Mouse (Mus musculus) MEL (cell line): ENCODE data around the gene Fcgr3.

Experiments
- CTCF ChIP-seq, 3 experiments: IDR thresholded peaks in 2 of 3; conservative IDR thresholded peaks in 1 of 3; 2 replicates each; pipeline ENCODE4 v1.5.1; 2011 to 2012; ENCODE audit warnings: low read length in 3 of 3, low read depth in 2 of 3, mild to moderate bottlenecking in 2 of 3, improper control_type of control experiment in 1 of 3, inconsistent platforms in 1 of 3, mixed read lengths in 1 of 3, moderate library complexity in 1 of 3; ENCODE audit not compliant: control insufficient read depth in 1 of 3, insufficient read depth in 1 of 3, poor library complexity in 1 of 3, severe bottlenecking in 1 of 3
- EP300 ChIP-seq, 2 experiments: IDR thresholded peaks; 2 replicates each; pipeline ENCODE4 v1.6.1; 2011; ENCODE audit warnings: improper control_type of control experiment in 2 of 2, low read length in 2 of 2, low read depth in 1 of 2, mild to moderate bottlenecking in 1 of 2
- ETS1 ChIP-seq: IDR thresholded peaks from 2 replicates; pipeline ENCODE4 v1.6.1; 2012; ENCODE audit warnings: low read depth, mild to moderate bottlenecking, inconsistent platforms, low read length, improper control_type of control experiment, moderate library complexity
- MAX ChIP-seq: IDR thresholded peaks from 2 replicates; pipeline ENCODE4 v1.6.1; 2011; ENCODE audit warnings: low read length, improper control_type of control experiment
- MYB ChIP-seq: IDR thresholded peaks from 2 replicates; pipeline ENCODE4 v1.6.1; 2011; ENCODE audit warnings: mild to moderate bottlenecking, low read depth, low read length, improper control_type of control experiment
- NRF1 ChIP-seq: IDR thresholded peaks from 2 replicates; pipeline ENCODE4 v1.6.1; 2014; ENCODE audit warnings: low read depth, mild to moderate bottlenecking, inconsistent platforms, low read length, improper control_type of control experiment, moderate library complexity; ENCODE audit not compliant: poor library complexity, insufficient read depth, severe bottlenecking
- POLR2A ChIP-seq, 2 experiments: IDR thresholded peaks; 2 replicates each; pipeline ENCODE4 v1.6.1; 2011 to 2012; ENCODE audit warnings: low read length in 2 of 2, mild to moderate bottlenecking in 2 of 2, control low read depth in 1 of 2, improper control_type of control experiment in 1 of 2, low read depth in 1 of 2, moderate library complexity in 1 of 2; ENCODE audit not compliant: control insufficient read depth in 1 of 2, insufficient read depth in 1 of 2, poor library complexity in 1 of 2
- POLR2AphosphoS2 ChIP-seq: IDR thresholded peaks from 2 replicates; pipeline ENCODE4 v1.6.1; 2011; ENCODE audit warnings: low read length, improper control_type of control experiment
- RCOR1 ChIP-seq: IDR thresholded peaks from 2 replicates; pipeline ENCODE4 v1.6.1; 2012; ENCODE audit warnings: low read depth, mild to moderate bottlenecking, inconsistent platforms, low read length, improper control_type of control experiment
- SIN3A ChIP-seq: IDR thresholded peaks from 2 replicates; pipeline ENCODE4 v1.6.1; 2012; ENCODE audit warnings: low read length, improper control_type of control experiment, inconsistent platforms
- ZC3H11A ChIP-seq: IDR thresholded peaks from 2 replicates; pipeline ENCODE4 v1.6.1; 2012; ENCODE audit warnings: low read depth, mild to moderate bottlenecking, inconsistent platforms, low read length, improper control_type of control experiment
- ZKSCAN1 ChIP-seq: IDR thresholded peaks from 2 replicates; pipeline ENCODE4 v1.6.1; 2012; ENCODE audit warnings: low read depth, mild to moderate bottlenecking, inconsistent platforms, low read length, improper control_type of control experiment, moderate library complexity

DNA sequence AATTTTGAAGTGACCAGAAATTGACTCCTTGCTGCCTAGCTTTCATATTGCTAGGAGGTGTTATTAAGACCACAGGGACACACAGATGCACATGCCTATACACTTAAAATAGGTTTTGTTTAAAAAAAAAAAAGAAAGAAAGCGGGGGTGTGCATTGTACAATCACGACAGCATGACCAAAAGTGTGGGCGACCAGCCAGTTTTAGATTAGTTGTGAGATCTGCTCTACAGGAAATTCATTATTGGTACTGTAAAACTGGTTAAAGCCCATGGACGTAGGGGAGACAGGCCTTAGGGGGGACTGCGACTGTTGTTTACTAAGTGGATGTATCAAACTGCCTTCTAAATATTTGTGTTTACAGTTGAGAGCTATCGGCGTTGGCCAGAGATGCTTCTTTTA lies 24.9 kb downstream of the Fcgr3 start:
- no peak for TF ChIP-seq CTCF (IDR thresholded peaks at IDR 0.05 in 2 of 3, conservative IDR thresholded peaks at IDR 0.05 in 1 of 3; ENCODE audit: control insufficient read depth in 1 of 3, insufficient read depth in 1 of 3, low read depth in 2 of 3, low read length in 3 of 3, poor library complexity in 1 of 3, severe bottlenecking in 1 of 3)
- TF ChIP-seq POLR2AphosphoS2 = no peak
- TF ChIP-seq EP300 (IDR thresholded peaks at IDR 0.05; ENCODE audit: low read depth in 1 of 2, low read length in 2 of 2) = no peak
- TF ChIP-seq MYB = no peak
- TF ChIP-seq POLR2A (IDR thresholded peaks at IDR 0.05; ENCODE audit: control insufficient read depth in 1 of 2, insufficient read depth in 1 of 2, low read depth in 1 of 2, low read length in 2 of 2, poor library complexity in 1 of 2) = no peak
- TF ChIP-seq NRF1 = no peak
- no peak for TF ChIP-seq ZKSCAN1
- TF ChIP-seq SIN3A = no peak
- no peak for TF ChIP-seq ZC3H11A
- TF ChIP-seq ETS1 = no peak
- no peak for TF ChIP-seq MAX
- TF ChIP-seq RCOR1 = no peak
